Mouse (Mus musculus) intestine, embryonic 14.5 days (tissue): ENCODE measurements around the gene Abcb9. TPM values are rescaled to one million over a fixed set of nuclear protein-coding genes. Genes with fewer than 3 reads are reported as not detected.

Source experiments
- ATAC-seq: fragments of 200-750 bp; cut with Nextera tagmentation; replicated peaks from 2 replicates; pipeline ENCODE4 v1.8.0; 2017; ENCODE audit warnings: low read depth, moderate number of reproducible peaks, moderate TSS enrichment, moderate library complexity; ENCODE audit not compliant: low FRiP score, low TSS enrichment
- DNase-seq: peaks from one replicate; pipeline ENCODE4 v3.0.0-alpha.2; 2018; ENCODE audit warnings: low spot score
- H3K27ac ChIP-seq: fragments of 300-500 bp; sonication (generic); 2 replicates; pipeline ENCODE4 v1.5.1; 2014; ENCODE audit warnings: low read depth, mild to moderate bottlenecking, control low read depth
- H3K27me3 ChIP-seq: fragments of 300-500 bp; sonication (generic); replicated peaks from 2 replicates; pipeline ENCODE4 v1.6.1; 2014; ENCODE audit warnings: low read length, control low read depth; ENCODE audit not compliant: control insufficient read depth, insufficient read depth
- H3K36me3 ChIP-seq: fragments of 300-500 bp; sonication (generic); 2 replicates; pipeline ENCODE4 v1.6.1; 2014; ENCODE audit warnings: low read length, control low read depth; ENCODE audit not compliant: control insufficient read depth, insufficient read depth
- H3K4me1 ChIP-seq: fragments of 300-500 bp; sonication (generic); replicated peaks from 2 replicates; pipeline ENCODE4 v1.6.1; 2014; ENCODE audit warnings: low read length, control low read depth, mixed read lengths; ENCODE audit not compliant: control insufficient read depth, insufficient read depth
- H3K4me2 ChIP-seq: fragments of 300-500 bp; sonication (generic); 2 replicates; pipeline ENCODE4 v1.6.1; 2014; ENCODE audit warnings: low read length
- H3K4me3 ChIP-seq: fragments of 300-500 bp; sonication (generic); 2 replicates; pipeline ENCODE4 v1.5.1; 2014; ENCODE audit warnings: low read depth, low read length, control low read depth, mixed read lengths
- H3K9ac ChIP-seq: fragments of 300-500 bp; sonication (generic); 2 replicates; pipeline ENCODE4 v1.6.1; 2014; ENCODE audit warnings: mild to moderate bottlenecking, low read length
- H3K9me3 ChIP-seq: fragments of 300-500 bp; sonication (generic); 2 replicates; pipeline ENCODE4 v1.6.1; 2016; ENCODE audit warnings: low read length, control low read depth; ENCODE audit not compliant: control insufficient read depth
- WGBS: fragments of 180-500 bp; shearing (Covaris S2); extraction: QIAGEN DNeasy Blood & Tissue Kit; methylation state at CpG from one replicate; pipeline ENCODE4 v1.1.7; 2014; 5-methylcytosine and 5-hydroxymethylcytosine counted together
- polyA plus RNA-seq: library from polyadenylated mRNA; unstranded; fragments of >200 nt; fragmentation: Nextera tagmentation; extraction: Ambion mirVana; gene quantifications from 2 replicates; pipeline ENCODE4 v1.2.1, GENCODE M21; 2014

The Abcb9 gene
- polyA plus RNA-seq, 1 experiment from 2014 or later, result 1.8 TPM

GRCm38 (mm10) chr5:124114276-124115025, 18.9 kb upstream of the Abcb9 start:
- H3K4me2 ChIP-seq, result no peak overlapping the region
- ATAC-seq (no peak), DNase-seq (no peak)
- 93% methylated on average over 24 of the region's 24 CpGs for whole genome bisulfite sequencing
- peaks cover 34% of the 10 kb centered on the region for H3K36me3 ChIP-seq
- H3K27me3 ChIP-seq, result no peaks in the 10 kb centered on the region
- peaks cover 21% of the 10 kb centered on the region for H3K4me1 ChIP-seq
- H3K4me3 ChIP-seq, result no peak overlapping the region
- H3K9ac ChIP-seq, result no peak overlapping the region
- H3K27ac ChIP-seq, result no peak overlapping the region
- H3K9me3 ChIP-seq, result no peaks in the 10 kb centered on the region

- peaks cover 21% of the 10 kb centered on the region for H3K4me1 ChIP-seq
- peaks cover 19% of the 10 kb centered on the region for H3K36me3 ChIP-seq
- peak overlapping the region; percentile 92 for H3K4me3 ChIP-seq
- WGBS, result 12% methylated on average over 14 of the region's 14 CpGs
- DNase-seq, result peak; percentile 64
- peak overlapping the region; percentile 84; the same call in 1 of the 2 replicates for H3K27ac ChIP-seq
- H3K4me2 ChIP-seq, result peak overlapping the region; percentile 94
- no peaks in the 10 kb centered on the region for H3K9me3 ChIP-seq
- peak overlapping the region; percentile 74 for H3K9ac ChIP-seq
- H3K27me3 ChIP-seq, result no peaks in the 10 kb centered on the region
- no peak for ATAC-seq
Measured at GRCm38 (mm10) chr5:124113030-124113429, 17.4 kb upstream of the Abcb9 start.

- no peaks in the 10 kb centered on the region for H3K9me3 ChIP-seq
- H3K4me1 ChIP-seq, result peaks cover 21% of the 10 kb centered on the region
- H3K4me3 ChIP-seq, result peak overlapping the region; percentile 92
- H3K4me2 ChIP-seq, result peak overlapping the region; percentile 94
- WGBS, result 0% methylated on average over 18 of the region's 18 CpGs
- peaks cover 14% of the 10 kb centered on the region for H3K36me3 ChIP-seq
- H3K27ac ChIP-seq, result peak overlapping the region; percentile 84; the same call in 1 of the 2 replicates
- DNase-seq (no peak), ATAC-seq (no peak; the same call in 1 of the 2 replicates)
- peak overlapping the region; percentile 74 for H3K9ac ChIP-seq
- no peaks in the 10 kb centered on the region for H3K27me3 ChIP-seq
Measured at GRCm38 (mm10) chr5:124112531-124112930, 16.9 kb upstream of the Abcb9 start.

GRCm38 (mm10) chr5:124111742-124112497, 16.3 kb upstream of the Abcb9 start, which contains the start of gene Ogfod2:
Gene Ogfod2, plus strand, starts transcription at chr5:124112297.
- WGBS, result under 1% methylated on average over 66 of the region's 66 CpGs
- Histone ChIP-seq H3K27ac (peak within 1 kb of the TSS; percentile 84), H3K4me1 (peaks cover 17% of the 10 kb centered on the region), H3K9ac (peak within 1 kb of the TSS; percentile 74), H3K36me3 (0 out of 2 replicates have a peak, but pooled peaks cover 10% of the 10 kb centered on the region), H3K9me3 (no peaks in the 10 kb centered on the region), H3K27me3 (no peaks in the 10 kb centered on the region), H3K4me3 (peak within 1 kb of the TSS; percentile 92), H3K4me2 (peak within 1 kb of the TSS; percentile 94)
- DNase-seq (peak; percentile 99), ATAC-seq (peak; percentile 98)

- peak; percentile 76 for DNase-seq
- 26% methylated on average over 17 of the region's 17 CpGs for WGBS
- Histone ChIP-seq H3K9me3 (no peaks in the 10 kb centered on the region), H3K27ac (peak overlapping the region; percentile 43; the same call in 1 of the 2 replicates), H3K4me1 (peaks cover 12% of the 10 kb centered on the region), H3K4me3 (peak overlapping the region; percentile 92), H3K4me2 (peak overlapping the region; percentile 94), H3K27me3 (no peaks in the 10 kb centered on the region), H3K36me3 (0 out of 2 replicates have a peak, but pooled peaks cover 10% of the 10 kb centered on the region), H3K9ac (peak overlapping the region; percentile 74)
- ATAC-seq, result no peak; the same call in 1 of the 2 replicates
Measured at GRCm38 (mm10) chr5:124111077-124111741, 15.6 kb upstream of the Abcb9 start.

- H3K27me3 ChIP-seq, result no peaks in the 10 kb centered on the region
- H3K27ac ChIP-seq, result no peak overlapping the region
- DNase-seq (no peak), ATAC-seq (no peak)
- H3K9me3 ChIP-seq, result no peaks in the 10 kb centered on the region
- WGBS, result 96% methylated on average over 9 of the region's 9 CpGs
- H3K36me3 ChIP-seq, result no peaks in the 10 kb centered on the region
- no peak overlapping the region for H3K4me2 ChIP-seq
- H3K4me3 ChIP-seq, result no peak overlapping the region
- no peak overlapping the region for H3K9ac ChIP-seq
- H3K4me1 ChIP-seq, result no peaks in the 10 kb centered on the region
Measured at GRCm38 (mm10) chr5:124103552-124103951, 8.0 kb upstream of the Abcb9 start.

- H3K4me2 ChIP-seq, result no peak overlapping the region
- no peak for DNase-seq
Measured at GRCm38 (mm10) chr5:124103020-124103419, 7.4 kb upstream of the Abcb9 start.

GRCm38 (mm10) chr5:124102326-124102725, 6.7 kb upstream of the Abcb9 start:
- Histone ChIP-seq H3K27ac (no peak overlapping the region), H3K4me1 (no peaks in the 10 kb centered on the region), H3K4me3 (no peak overlapping the region), H3K4me2 (no peak overlapping the region), H3K36me3 (no peaks in the 10 kb centered on the region), H3K9ac (no peak overlapping the region), H3K27me3 (no peaks in the 10 kb centered on the region), H3K9me3 (no peaks in the 10 kb centered on the region)
- no peak for DNase-seq
- ATAC-seq, result no peak
- 79% methylated on average over 6 of the region's 6 CpGs for WGBS

More at GRCm38 (mm10) chr5:124103020-124103419, 7.4 kb upstream of the Abcb9 start:
- Histone ChIP-seq H3K36me3 (no peaks in the 10 kb centered on the region), H3K9me3 (no peaks in the 10 kb centered on the region), H3K27me3 (no peaks in the 10 kb centered on the region), H3K27ac (no peak overlapping the region), H3K4me3 (no peak overlapping the region), H3K9ac (no peak overlapping the region), H3K4me1 (no peaks in the 10 kb centered on the region)
- WGBS, result 84% methylated on average over 3 of the region's 3 CpGs
- ATAC-seq, result no peak
